Mouse (Mus musculus): ENCODE measurements around the gene Auts2. TPM values are rescaled to one million over a fixed set of nuclear protein-coding genes. Genes with fewer than 3 reads are reported as not detected.

The Auts2 gene
- polyA plus RNA-seq, 1 experiment: 10.4 TPM

- Histone ChIP-seq H3K27me3 (ENCODE audit: control insufficient read depth, insufficient read depth, low read length) (no peaks in the 10 kb centered on the region), H3K4me1 (ENCODE audit: control insufficient read depth, insufficient read depth, insufficient read length, low read length) (no peaks in the 10 kb centered on the region), H3K27ac (ENCODE audit: insufficient read depth, low read depth, low read length) (no peak overlapping the region), H3K36me3 (ENCODE audit: control insufficient read depth, insufficient read depth, low read length) (no peaks in the 10 kb centered on the region), H3K4me3 (ENCODE audit: low read depth, low read length) (no peak overlapping the region)
- TF ChIP-seq CTCF (IDR thresholded peaks at IDR 0.05; ENCODE audit: extremely low read depth, insufficient read length, insufficient replicate concordance, low read depth, low read length) (no peak), POLR2A (IDR thresholded peaks at IDR 0.05; ENCODE audit: low read depth, low read length) (no peak)
Observed at GRCm38 (mm10) chr5:132351139-132351538, 192.0 kb downstream of the Auts2 start.

DNA sequence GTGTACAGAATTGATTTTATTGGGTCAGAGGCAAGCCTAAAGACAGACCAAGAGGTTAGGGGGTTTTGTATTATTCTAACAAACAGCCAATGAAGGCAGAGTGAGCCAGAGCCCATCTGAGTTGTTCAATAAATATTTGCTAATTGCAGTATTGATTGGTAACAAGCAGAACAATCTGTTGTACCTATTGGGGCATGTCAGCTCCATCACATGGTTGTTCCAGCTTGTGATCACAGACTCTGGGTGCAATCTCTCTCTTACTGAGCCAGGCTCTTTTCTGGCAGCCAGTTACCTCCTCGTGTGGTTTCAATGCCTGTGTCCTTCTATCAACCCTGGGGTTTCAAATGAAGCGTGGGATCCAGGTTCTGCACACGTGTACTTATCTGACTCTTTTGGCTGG is 201.8 kb downstream of the Auts2 start:
- TF ChIP-seq POLR2A (IDR thresholded peaks at IDR 0.05; ENCODE audit: low read depth, low read length): no peak
- TF ChIP-seq CTCF (IDR thresholded peaks at IDR 0.05; ENCODE audit: extremely low read depth, insufficient read length, insufficient replicate concordance, low read depth, low read length): no peak
- Histone ChIP-seq H3K27ac (ENCODE audit: insufficient read depth, low read depth, low read length) (no peak overlapping the region), H3K27me3 (ENCODE audit: control insufficient read depth, insufficient read depth, low read length) (no peaks in the 10 kb centered on the region; the same call in 1 of the 2 replicates), H3K36me3 (ENCODE audit: control insufficient read depth, insufficient read depth, low read length) (no peaks in the 10 kb centered on the region), H3K4me3 (ENCODE audit: low read depth, low read length) (no peak overlapping the region), H3K4me1 (ENCODE audit: control insufficient read depth, insufficient read depth, insufficient read length, low read length) (no peaks in the 10 kb centered on the region)
- WGBS: 68% methylated on average over 3 of the region's 3 CpGs

GRCm38 (mm10) chr5:132337677-132338076 is 205.5 kb downstream of the Auts2 start:
- WGBS: 39% methylated on average over 3 of the region's 3 CpGs
- TF ChIP-seq POLR2A (IDR thresholded peaks at IDR 0.05; ENCODE audit: low read depth, low read length): no peak
- TF ChIP-seq CTCF (IDR thresholded peaks at IDR 0.05; ENCODE audit: extremely low read depth, insufficient read length, insufficient replicate concordance, low read depth, low read length): no peak
- H3K27ac ChIP-seq (ENCODE audit: insufficient read depth, low read depth, low read length): no peak overlapping the region
- H3K4me3 ChIP-seq (ENCODE audit: low read depth, low read length): no peak overlapping the region
- H3K27me3 ChIP-seq (ENCODE audit: control insufficient read depth, insufficient read depth, low read length): no peaks in the 10 kb centered on the region; the same call in 1 of the 2 replicates
- no peaks in the 10 kb centered on the region for H3K4me1 ChIP-seq (ENCODE audit: control insufficient read depth, insufficient read depth, insufficient read length, low read length)
- H3K36me3 ChIP-seq (ENCODE audit: control insufficient read depth, insufficient read depth, low read length): no peaks in the 10 kb centered on the region

GRCm38 (mm10) chr5:132335719-132336118 is 207.4 kb downstream of the Auts2 start:
- TF ChIP-seq CTCF (IDR thresholded peaks at IDR 0.05; ENCODE audit: extremely low read depth, insufficient read length, insufficient replicate concordance, low read depth, low read length): no peak
- TF ChIP-seq POLR2A (IDR thresholded peaks at IDR 0.05; ENCODE audit: low read depth, low read length): no peak
- no peaks in the 10 kb centered on the region for H3K4me1 ChIP-seq (ENCODE audit: control insufficient read depth, insufficient read depth, insufficient read length, low read length)
- no peaks in the 10 kb centered on the region for H3K36me3 ChIP-seq (ENCODE audit: control insufficient read depth, insufficient read depth, low read length)
- no peaks in the 10 kb centered on the region for H3K27me3 ChIP-seq (ENCODE audit: control insufficient read depth, insufficient read depth, low read length)
- H3K27ac ChIP-seq (ENCODE audit: insufficient read depth, low read depth, low read length): no peak overlapping the region
- no peak overlapping the region for H3K4me3 ChIP-seq (ENCODE audit: low read depth, low read length)
- WGBS: 86% methylated on average over 4 of the region's 4 CpGs

- Histone ChIP-seq H3K4me1 (ENCODE audit: control insufficient read depth, insufficient read depth, insufficient read length, low read length) (no peaks in the 10 kb centered on the region), H3K27ac (ENCODE audit: insufficient read depth, low read depth, low read length) (no peak overlapping the region), H3K27me3 (ENCODE audit: control insufficient read depth, insufficient read depth, low read length) (no peaks in the 10 kb centered on the region), H3K4me3 (ENCODE audit: low read depth, low read length) (no peak overlapping the region), H3K36me3 (ENCODE audit: control insufficient read depth, insufficient read depth, low read length) (no peaks in the 10 kb centered on the region)
- TF ChIP-seq POLR2A (IDR thresholded peaks at IDR 0.05; ENCODE audit: low read depth, low read length): no peak
- TF ChIP-seq CTCF (IDR thresholded peaks at IDR 0.05; ENCODE audit: extremely low read depth, insufficient read length, insufficient replicate concordance, low read depth, low read length): no peak
- WGBS: 78% methylated on average over 3 of the region's 3 CpGs
Observed at GRCm38 (mm10) chr5:132334796-132335195, 208.3 kb downstream of the Auts2 start.

GRCm38 (mm10) chr5:132333744-132334143 is 209.4 kb downstream of the Auts2 start:
- Histone ChIP-seq H3K27me3 (ENCODE audit: control insufficient read depth, insufficient read depth, low read length) (no peaks in the 10 kb centered on the region), H3K4me1 (ENCODE audit: control insufficient read depth, insufficient read depth, insufficient read length, low read length) (no peaks in the 10 kb centered on the region), H3K4me3 (ENCODE audit: low read depth, low read length) (no peak overlapping the region), H3K36me3 (ENCODE audit: control insufficient read depth, insufficient read depth, low read length) (no peaks in the 10 kb centered on the region), H3K27ac (ENCODE audit: insufficient read depth, low read depth, low read length) (no peak overlapping the region)
- TF ChIP-seq POLR2A (IDR thresholded peaks at IDR 0.05; ENCODE audit: low read depth, low read length) (no peak), CTCF (IDR thresholded peaks at IDR 0.05; ENCODE audit: extremely low read depth, insufficient read length, insufficient replicate concordance, low read depth, low read length) (no peak)
- 88% methylated on average over 2 of the region's 2 CpGs for WGBS

DNA sequence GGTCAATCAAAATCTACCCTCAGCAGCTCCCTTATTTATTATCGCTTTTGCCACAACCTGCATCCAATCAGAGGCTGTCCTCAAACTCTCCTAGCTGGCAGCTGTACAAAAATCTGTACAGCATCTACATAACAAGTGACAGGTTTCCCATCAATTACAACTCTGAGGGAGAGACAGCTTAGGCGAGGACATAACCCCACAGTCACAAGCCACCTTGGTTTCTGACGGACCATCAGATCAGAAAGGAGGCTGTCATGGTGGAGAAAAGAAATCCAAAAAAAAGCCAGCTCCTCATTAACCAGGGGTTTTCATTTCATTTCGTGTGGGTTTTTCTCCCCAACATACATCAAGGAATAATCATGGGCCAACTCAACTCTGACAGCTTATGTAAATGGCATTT is 210.6 kb downstream of the Auts2 start:
- Histone ChIP-seq H3K27ac (ENCODE audit: insufficient read depth, low read depth, low read length) (no peak overlapping the region), H3K4me3 (ENCODE audit: low read depth, low read length) (no peak overlapping the region), H3K27me3 (ENCODE audit: control insufficient read depth, insufficient read depth, low read length) (no peaks in the 10 kb centered on the region), H3K36me3 (ENCODE audit: control insufficient read depth, insufficient read depth, low read length) (no peaks in the 10 kb centered on the region), H3K4me1 (ENCODE audit: control insufficient read depth, insufficient read depth, insufficient read length, low read length) (no peaks in the 10 kb centered on the region)
- TF ChIP-seq CTCF (IDR thresholded peaks at IDR 0.05; ENCODE audit: extremely low read depth, insufficient read length, insufficient replicate concordance, low read depth, low read length): no peak
- no peak for TF ChIP-seq POLR2A (IDR thresholded peaks at IDR 0.05; ENCODE audit: low read depth, low read length)
- 78% methylated on average over 4 of the region's 4 CpGs for WGBS

Measured in small intestine, adult 2 months (tissue).